Mouse (Mus musculus) small intestine, adult 2 months (tissue): ENCODE results near the gene Ttc9c. TPM values are rescaled to one million over a fixed set of nuclear protein-coding genes. Genes with fewer than 3 reads are reported as not detected.

Source experiments
- H3K27ac ChIP-seq: fragments of 200-500 bp; 2 replicates; pipeline ENCODE4 v1.5.1; 2012; ENCODE audit warnings: low read depth, low read length, control low read depth, inconsistent platforms; ENCODE audit not compliant: insufficient read depth
- H3K27me3 ChIP-seq: fragments of 200-500 bp; 2 replicates; pipeline ENCODE4 v1.6.1; 2012; ENCODE audit warnings: mild to moderate bottlenecking, moderate library complexity, low read length, inconsistent platforms; ENCODE audit not compliant: control insufficient read depth, insufficient read depth
- H3K36me3 ChIP-seq: fragments of 200-500 bp; 2 replicates; pipeline ENCODE4 v1.6.1; 2012; ENCODE audit warnings: mild to moderate bottlenecking, low read length, control low read depth, inconsistent platforms; ENCODE audit not compliant: control insufficient read depth, insufficient read depth
- H3K4me1 ChIP-seq: fragments of 200-500 bp; 2 replicates; pipeline ENCODE4 v1.6.1; 2012; ENCODE audit warnings: low read length, inconsistent platforms, mixed read lengths; ENCODE audit not compliant: control insufficient read depth, insufficient read depth, insufficient read length
- H3K4me3 ChIP-seq: fragments of 200-500 bp; 2 replicates; pipeline ENCODE4 v1.5.1; 2012; ENCODE audit warnings: low read depth, mild to moderate bottlenecking, control low read depth, inconsistent platforms, low read length, moderate library complexity
- CTCF ChIP-seq: fragments of 200-500 bp; IDR thresholded peaks from 2 replicates; pipeline ENCODE4 v1.5.1; 2012; ENCODE audit warnings: low read depth, mild to moderate bottlenecking, control low read depth, inconsistent platforms, low read length, moderate library complexity, mixed read lengths; ENCODE audit not compliant: insufficient replicate concordance, insufficient read length; ENCODE audit errors: extremely low read depth
- POLR2A ChIP-seq: fragments of 200-500 bp; IDR thresholded peaks from 2 replicates; pipeline ENCODE4 v1.6.1; 2012; ENCODE audit warnings: low read depth, mild to moderate bottlenecking, control low read depth, inconsistent platforms, low read length, moderate library complexity
- WGBS: fragments of 180-500 bp; shearing (Covaris S2); methylation state at CpG from one replicate; pipeline ENCODE4 v1.1.7; 2018; 5-methylcytosine and 5-hydroxymethylcytosine counted together
- polyA plus RNA-seq: library from polyadenylated mRNA; depleted of rRNA; stranded (reverse); fragments of >200 nt; gene quantifications from 2 replicates; pipeline ENCODE4 v1.2.3, GENCODE M21; 2012

Ttc9c gene
- polyA plus RNA-seq, 1 experiment = 8.9 TPM

DNA sequence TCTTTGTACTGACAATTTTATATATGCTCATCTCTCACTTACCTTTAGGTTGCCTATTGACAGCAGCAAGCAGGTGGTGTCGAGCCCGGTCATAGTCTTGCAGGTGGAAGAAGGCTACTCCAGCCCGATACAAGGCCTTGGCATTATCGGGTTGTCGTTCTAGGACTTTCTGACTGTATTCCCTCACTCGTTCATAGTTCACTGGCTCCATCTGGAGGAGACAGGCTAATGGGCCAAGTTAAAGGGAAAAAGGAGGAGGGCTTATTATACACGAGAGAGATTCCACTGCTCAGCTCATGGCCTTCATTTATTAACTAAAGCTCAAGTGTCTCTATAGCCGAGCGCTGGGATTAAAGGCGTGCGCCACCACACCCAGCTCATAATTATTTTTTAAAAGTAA is 3.3 kb downstream of the Ttc9c start:
- peaks cover 2% of the 10 kb centered on the region; the same call in 1 of the 2 replicates for H3K4me1 ChIP-seq
- no peaks in the 10 kb centered on the region for H3K27me3 ChIP-seq
- no peak overlapping the region for H3K27ac ChIP-seq
- TF ChIP-seq POLR2A = no peak
- TF ChIP-seq CTCF = no peak
- peaks cover 34% of the 10 kb centered on the region for H3K36me3 ChIP-seq
- no peak overlapping the region for H3K4me3 ChIP-seq
- 65% methylated on average over 11 of the region's 11 CpGs for WGBS

DNA sequence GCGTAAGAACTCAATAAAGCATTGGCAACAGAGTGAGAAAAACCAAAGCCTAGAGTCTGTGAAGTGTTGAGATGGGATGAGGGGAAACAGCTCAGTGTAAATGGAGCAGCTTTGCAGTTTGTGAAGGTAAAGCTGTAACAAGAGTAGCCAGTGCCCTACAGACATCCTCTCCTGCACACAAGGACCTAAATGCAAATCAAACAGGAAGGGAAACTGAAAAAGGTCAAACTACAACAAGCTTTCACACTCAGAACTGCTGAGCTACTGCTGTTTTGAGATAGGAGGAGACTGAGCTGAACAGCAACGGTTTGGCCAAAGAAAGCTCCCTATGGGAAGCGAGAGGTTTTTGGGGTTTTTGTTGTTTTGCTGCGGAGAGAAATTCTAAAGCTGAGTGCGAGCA is 12.3 kb downstream of the Ttc9c start:
- H3K36me3 ChIP-seq = peaks cover 28% of the 10 kb centered on the region
- TF ChIP-seq POLR2A = no peak
- TF ChIP-seq CTCF = no peak
- no peak overlapping the region for H3K4me3 ChIP-seq
- H3K27me3 ChIP-seq = no peaks in the 10 kb centered on the region
- 87% methylated on average over 5 of the region's 5 CpGs for WGBS
- peaks cover 3% of the 10 kb centered on the region; the same call in 1 of the 2 replicates for H3K4me1 ChIP-seq
- peak overlapping the region; percentile 67; the same call in 1 of the 2 replicates for H3K27ac ChIP-seq

DNA sequence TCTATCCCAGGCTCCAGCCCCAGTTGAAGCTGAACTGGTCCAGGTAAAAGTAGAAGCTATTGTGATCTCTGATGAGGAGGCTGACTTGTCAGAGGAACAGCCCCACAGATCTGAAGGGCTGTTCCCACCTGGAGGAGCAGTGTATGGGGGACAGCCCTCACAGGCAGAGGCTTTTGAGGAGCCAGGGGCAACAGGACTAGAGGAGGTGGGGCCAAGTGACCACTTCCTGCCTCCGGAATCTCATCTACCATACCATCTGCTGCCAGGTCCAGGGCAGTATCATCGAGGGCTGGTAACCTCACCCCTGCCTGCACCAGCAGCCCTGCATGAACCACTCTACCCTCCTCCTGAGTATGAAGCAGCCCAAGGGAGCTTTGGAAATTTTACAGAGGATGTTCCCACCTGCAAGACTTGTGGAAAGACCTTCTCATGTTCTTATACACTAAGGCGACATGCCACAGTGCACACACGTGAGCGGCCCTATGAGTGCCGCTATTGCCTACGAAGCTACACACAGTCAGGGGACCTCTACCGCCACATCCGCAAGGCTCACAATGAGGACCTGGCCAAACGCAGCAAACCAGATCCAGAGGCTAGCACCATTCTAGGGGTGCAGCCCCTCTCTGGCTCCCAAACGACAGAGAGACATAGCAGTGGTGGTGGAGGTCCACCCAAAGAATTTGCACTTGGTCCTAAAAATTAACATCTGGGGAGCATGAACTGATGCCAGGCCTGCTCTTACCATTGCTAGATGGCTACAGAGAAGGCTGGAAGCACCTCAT is 15.1 kb downstream of the Ttc9c start:
- TF ChIP-seq CTCF = no peak
- TF ChIP-seq POLR2A = no peak
- peaks cover 3% of the 10 kb centered on the region; the same call in 1 of the 2 replicates for H3K4me1 ChIP-seq
- WGBS = 84% methylated on average over 11 of the region's 11 CpGs
- peaks cover 12% of the 10 kb centered on the region for H3K36me3 ChIP-seq
- no peaks in the 10 kb centered on the region for H3K27me3 ChIP-seq
- no peak overlapping the region for H3K27ac ChIP-seq
- no peak overlapping the region for H3K4me3 ChIP-seq

DNA sequence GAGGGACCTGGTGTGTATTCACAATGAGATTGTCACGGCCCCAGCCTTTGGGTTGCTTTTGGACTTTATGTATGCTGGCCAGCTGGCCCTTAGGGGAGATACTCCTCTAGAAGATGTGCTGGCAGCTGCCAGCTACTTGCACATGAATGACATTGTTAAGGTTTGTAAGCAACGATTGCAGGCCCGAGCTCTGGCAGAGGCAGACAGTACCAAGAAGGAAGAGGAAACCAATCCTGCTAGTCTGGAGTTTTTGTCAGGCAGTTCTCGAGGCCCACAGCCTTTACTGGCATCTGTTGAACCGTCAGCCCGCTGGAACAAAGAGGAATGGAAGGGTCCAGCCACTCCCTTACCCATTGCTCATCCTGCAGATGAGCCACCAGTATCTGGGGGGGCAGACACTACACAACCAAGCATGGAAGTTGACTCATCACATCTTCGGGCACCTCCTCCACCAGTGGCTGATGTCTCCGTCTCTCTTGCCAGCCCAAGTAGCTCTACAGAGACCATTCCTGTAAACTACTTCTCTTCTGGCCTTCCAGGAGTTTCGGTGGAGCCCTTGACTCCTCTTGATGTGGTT is 15.8 kb downstream of the Ttc9c start:
- Histone ChIP-seq H3K27ac (no peak overlapping the region), H3K4me3 (no peak overlapping the region), H3K27me3 (no peaks in the 10 kb centered on the region), H3K36me3 (peaks cover 9% of the 10 kb centered on the region), H3K4me1 (peaks cover 3% of the 10 kb centered on the region; the same call in 1 of the 2 replicates)
- TF ChIP-seq POLR2A = no peak
- TF ChIP-seq CTCF = no peak
- 86% methylated on average over 9 of the region's 9 CpGs for WGBS

DNA sequence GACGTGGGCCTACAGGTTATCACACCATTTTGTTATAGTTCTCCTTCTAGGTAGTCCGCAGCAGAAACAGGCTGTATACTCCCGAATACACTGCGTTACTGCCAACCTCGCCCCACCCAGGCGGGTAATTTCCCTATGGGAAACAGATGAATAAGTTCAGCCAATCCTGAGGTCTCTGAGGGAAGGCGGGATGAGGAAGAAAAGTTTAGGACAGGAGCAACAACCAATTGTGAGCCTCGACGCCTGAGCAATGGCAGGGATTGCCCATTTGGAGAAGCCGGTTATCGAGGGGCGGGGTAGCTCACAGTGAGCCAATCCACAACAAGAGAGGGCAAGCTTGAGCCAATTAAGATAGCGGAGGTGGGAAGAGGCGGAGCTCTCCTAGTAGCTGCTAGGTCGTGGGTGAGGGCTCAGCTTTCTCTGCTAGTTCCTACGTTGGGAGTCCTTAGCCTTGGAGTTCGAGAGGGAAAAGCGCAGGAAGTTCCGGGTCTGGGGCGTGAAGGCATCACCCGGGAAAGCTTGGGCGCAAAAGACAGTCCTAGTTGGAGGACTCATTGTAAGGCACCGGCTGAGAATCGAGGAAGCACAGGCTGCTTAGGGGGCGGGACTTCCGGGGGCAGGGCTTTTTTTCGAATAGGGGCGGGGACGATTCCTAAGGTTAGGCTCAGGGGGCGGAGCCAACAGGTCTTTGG is 16.9 kb downstream of the Ttc9c start, which contains the start of gene Zbtb3:
TSS of gene Zbtb3 (plus strand) at position 426 of the 692 bp plus-strand sequence.
- TF ChIP-seq CTCF (no peak), POLR2A (peak; percentile 19; the same call in 1 of the 2 replicates)
- peak within 1 kb of the TSS; percentile 87 for H3K4me3 ChIP-seq
- under 1% methylated on average over 30 of the region's 30 CpGs for WGBS
- H3K36me3 ChIP-seq = peaks cover 6% of the 10 kb centered on the region
- no peaks in the 10 kb centered on the region for H3K27me3 ChIP-seq
- H3K4me1 ChIP-seq = peaks cover 5% of the 10 kb centered on the region; the same call in 1 of the 2 replicates
- peak within 1 kb of the TSS; percentile 67 for H3K27ac ChIP-seq

DNA sequence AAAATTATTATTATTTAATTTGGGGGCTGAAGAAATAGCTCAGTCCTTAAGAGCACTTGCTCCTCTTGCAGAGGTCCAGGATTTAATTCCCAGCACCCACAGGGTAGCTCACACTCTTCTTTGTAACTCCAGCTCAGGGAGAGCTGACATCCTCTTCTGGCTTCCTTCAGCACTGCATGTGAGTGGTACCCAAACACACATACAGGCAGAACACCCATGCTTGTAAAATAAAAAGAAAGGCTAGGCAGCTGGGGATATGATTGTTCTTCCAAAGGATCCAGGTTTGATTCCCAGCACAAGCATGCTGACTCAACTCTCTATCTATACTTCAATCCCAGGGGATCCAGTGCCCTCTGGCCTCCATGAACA is 20.2 kb downstream of the Ttc9c start:
- Histone ChIP-seq H3K4me3 (no peak overlapping the region), H3K27me3 (no peaks in the 10 kb centered on the region), H3K36me3 (peaks cover 6% of the 10 kb centered on the region), H3K4me1 (peaks cover 5% of the 10 kb centered on the region; the same call in 1 of the 2 replicates), H3K27ac (no peak overlapping the region)
- TF ChIP-seq CTCF (no peak), POLR2A (no peak)

DNA sequence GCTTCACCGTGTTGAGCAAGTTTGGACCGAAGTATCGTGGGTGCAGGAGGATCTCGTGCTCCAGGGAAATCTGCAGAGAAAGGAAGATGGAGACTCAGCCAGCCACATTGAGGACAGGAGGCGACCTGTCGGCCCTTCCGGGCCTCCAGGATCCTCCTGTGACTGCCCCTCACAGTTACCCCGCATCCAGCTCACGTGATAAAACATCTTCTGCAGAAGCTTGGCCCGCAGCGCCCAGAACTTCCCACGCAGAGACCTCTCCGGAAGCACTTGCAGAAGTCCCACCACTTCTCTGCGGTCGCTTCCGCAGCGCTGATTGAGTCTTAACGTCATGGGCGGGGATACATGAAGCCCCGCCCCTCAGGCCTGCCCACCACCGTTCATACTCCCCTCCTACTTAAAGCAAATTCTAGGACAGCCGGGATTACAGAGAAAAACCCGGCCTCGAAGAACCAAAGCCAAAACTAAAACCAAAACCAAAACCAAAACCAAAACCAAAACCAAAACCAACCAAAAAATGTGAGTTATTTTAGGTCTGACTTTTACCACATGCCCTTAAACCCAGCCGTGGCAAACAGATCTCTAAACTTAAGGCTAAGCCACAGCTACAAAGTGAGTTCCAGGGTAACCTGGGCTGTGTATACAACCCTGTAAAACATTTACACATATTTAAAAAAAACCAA is 20.7 kb downstream of the Ttc9c start, which contains the start of gene Polr2g:
TSS of gene Polr2g (minus strand) at position 314 of the 683 bp plus-strand sequence.
- Histone ChIP-seq H3K4me1 (peaks cover 5% of the 10 kb centered on the region; the same call in 1 of the 2 replicates), H3K27me3 (no peaks in the 10 kb centered on the region), H3K36me3 (peaks cover 10% of the 10 kb centered on the region), H3K4me3 (peak within 1 kb of the TSS; percentile 75), H3K27ac (peak within 1 kb of the TSS; percentile 34)
- TF ChIP-seq POLR2A = peak; percentile 70; the same call in 1 of the 2 replicates
- no peak for TF ChIP-seq CTCF
- WGBS = 1% methylated on average over 25 of the region's 25 CpGs
